Mouse (Mus musculus) ES-E14 (cell line): ENCODE results near the gene Ifitm1.

Experiments
- CHD2 ChIP-seq: IDR thresholded peaks from 2 replicates; pipeline ENCODE4 v1.6.1; 2014; ENCODE audit warnings: mild to moderate bottlenecking, low read depth, low read length, inconsistent platforms
- HCFC1 ChIP-seq: IDR thresholded peaks from 2 replicates; pipeline ENCODE4 v1.6.1; 2012; ENCODE audit warnings: low read length, inconsistent platforms, borderline replicate concordance; ENCODE audit not compliant: insufficient read depth
- ZC3H11A ChIP-seq: IDR thresholded peaks from 2 replicates; pipeline ENCODE4 v1.6.1; 2012; ENCODE audit warnings: low read depth, mild to moderate bottlenecking, inconsistent platforms, low read length, borderline replicate concordance
- ZNF384 ChIP-seq: IDR thresholded peaks from 2 replicates; pipeline ENCODE4 v1.6.1; 2012; ENCODE audit warnings: low read depth, low read length, inconsistent platforms

DNA sequence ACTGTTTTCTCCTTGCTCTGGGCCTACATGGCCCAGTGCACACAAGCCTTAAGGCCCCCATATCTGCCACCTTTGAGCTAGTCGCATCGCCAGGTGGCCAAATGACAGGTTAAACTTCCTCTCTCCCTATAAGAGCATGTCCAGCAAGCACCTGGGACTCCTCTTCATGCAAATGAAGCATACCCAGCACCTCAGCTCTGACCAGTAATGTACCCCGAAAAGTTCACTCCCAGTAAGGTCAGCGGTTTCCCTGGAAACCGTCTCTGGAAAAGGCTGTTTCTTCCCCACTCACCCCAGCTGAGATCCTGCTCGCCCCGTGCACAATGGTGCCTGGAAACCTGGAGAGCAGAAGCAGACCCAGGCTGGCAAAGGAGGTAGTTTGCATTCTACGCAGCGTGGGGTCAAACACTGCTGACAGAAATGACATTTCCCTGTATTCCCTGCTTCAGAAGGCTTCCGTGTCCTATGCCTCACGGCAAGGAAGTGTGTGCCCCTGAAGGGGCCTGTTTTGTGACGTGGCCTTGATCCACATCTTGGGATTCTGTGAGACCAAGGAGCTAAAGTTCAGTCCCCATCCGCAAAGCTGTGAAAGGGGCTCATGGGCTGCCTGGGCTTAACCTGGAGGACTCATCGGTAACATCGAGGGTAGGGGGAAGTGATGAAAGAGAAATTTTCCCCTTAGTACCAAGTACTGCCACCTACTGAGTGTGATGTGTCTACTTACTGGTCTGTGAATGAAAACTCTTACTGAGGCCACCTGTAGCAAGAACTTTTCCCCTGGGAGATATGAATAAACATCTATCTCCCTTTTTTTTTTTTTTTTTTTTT, 34.1 kb downstream of the Ifitm1 start:
- TF ChIP-seq CHD2: no peak
- TF ChIP-seq ZC3H11A: no peak
- TF ChIP-seq HCFC1: no peak
- no peak for TF ChIP-seq ZNF384
